Mouse (Mus musculus) frontal cortex, adult (tissue): ENCODE measurements around the gene Gm20852.
"Not testable (repeated sequence)": the region's sequence is repeated elsewhere in the genome, so short reads cannot be mapped to it uniquely, and the experiment has no call there.

ENCODE experiments used
- ATAC-seq: cut with Nextera tagmentation; 2 replicates; pipeline ENCODE4 v1.9.2; 2017; ENCODE audit warnings: mild to moderate bottlenecking, moderate library complexity, mixed read lengths; ENCODE audit not compliant: low TSS enrichment

The Gm20852 gene

DNA sequence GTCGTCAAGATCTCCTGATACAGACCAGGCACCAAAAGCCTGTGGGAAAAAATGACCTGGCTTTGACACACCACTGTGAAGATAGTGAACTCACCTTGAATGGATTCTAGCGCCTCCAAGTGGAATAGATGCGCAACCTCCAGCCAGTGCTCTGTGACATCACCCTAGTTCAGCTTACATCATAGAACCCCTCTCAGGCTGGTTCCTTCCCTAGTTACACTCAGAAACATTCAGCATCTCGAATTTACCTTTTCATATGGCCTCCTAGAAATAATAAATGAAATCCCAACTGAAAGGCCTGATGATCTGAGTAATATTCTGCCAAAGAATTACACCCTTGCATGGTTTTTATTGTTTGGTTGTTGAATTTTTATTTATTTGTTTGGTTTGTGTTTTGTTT is at the start of gene Gm20852:
Gene Gm20852, minus strand, starts transcription at position 101 of the 400 bp plus-strand sequence.
- not testable (repeated sequence) for ATAC-seq
